Mouse (Mus musculus): ENCODE measurements around the gene Pacsin3.

DNA sequence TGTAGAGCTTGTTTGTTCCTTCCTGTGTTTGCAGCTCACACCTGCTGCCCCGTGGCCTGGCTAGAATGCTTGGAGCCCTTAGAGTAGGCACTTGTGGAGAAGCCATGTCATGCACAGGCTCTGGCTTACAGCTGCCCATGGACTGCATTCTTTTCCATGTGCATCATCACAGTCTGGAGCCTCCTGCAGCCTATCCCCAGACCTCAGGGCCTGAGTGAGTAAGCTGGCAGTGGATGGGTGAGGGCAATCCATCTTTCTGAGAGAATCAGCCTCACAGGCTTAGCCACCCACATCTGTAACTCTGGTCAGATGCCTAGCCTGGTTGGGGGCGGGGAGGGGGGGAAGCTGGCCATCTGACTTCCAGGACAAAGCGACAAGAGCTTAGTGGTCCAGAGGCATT, 43.4 kb downstream of the Pacsin3 start:
- no peak for TF ChIP-seq CTCF (IDR thresholded peaks at IDR 0.05; ENCODE audit: low read depth)
- TF ChIP-seq EP300 (IDR thresholded peaks at IDR 0.05; ENCODE audit: low read depth): no peak
